Mouse (Mus musculus) lung, adult 18-20 months (tissue): Measurements from ENCODE around the gene Col17a1.
A peak's percentile ranks its signal among the peaks of the same experiment; 100 is the strongest.

ENCODE experiments used
- DNase-seq, 2 experiments: peaks; one replicate each; pipeline ENCODE4 v3.0.0; 2022; ENCODE audit warnings: mixed read lengths in 2 of 2

The Col17a1 gene

DNA sequence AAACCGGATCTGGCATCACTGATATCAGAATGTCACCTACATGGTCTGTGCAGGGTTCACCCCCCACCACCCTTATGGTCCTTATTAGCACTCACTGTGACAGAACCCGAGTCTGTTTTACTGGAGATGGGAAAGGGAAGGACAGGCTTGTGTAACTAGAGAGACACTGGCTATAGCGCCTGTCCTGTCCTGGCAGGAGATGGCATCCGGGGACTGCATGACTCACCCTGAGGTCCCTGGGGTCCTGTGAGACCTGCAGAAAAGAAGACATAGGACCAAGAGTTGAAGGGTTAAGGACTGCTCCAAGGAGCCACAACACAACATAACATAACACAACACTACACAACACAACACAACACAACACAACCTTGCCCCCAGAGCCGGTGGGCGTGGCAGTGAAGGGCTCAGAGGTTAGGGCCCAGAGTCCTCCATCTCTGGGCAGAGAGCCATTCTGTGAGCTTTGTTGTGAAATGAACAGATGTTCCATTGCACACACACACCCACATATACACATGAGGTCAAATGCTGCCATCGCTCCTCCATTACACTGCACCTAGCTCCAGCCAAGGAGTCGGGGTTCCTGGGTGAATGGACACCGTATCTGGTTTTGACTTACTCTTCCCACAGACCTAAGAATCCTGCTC is 32.0 kb downstream of the Col17a1 start:
- peak in 1 of 2 experiments; percentile 29 for DNase-seq

DNA sequence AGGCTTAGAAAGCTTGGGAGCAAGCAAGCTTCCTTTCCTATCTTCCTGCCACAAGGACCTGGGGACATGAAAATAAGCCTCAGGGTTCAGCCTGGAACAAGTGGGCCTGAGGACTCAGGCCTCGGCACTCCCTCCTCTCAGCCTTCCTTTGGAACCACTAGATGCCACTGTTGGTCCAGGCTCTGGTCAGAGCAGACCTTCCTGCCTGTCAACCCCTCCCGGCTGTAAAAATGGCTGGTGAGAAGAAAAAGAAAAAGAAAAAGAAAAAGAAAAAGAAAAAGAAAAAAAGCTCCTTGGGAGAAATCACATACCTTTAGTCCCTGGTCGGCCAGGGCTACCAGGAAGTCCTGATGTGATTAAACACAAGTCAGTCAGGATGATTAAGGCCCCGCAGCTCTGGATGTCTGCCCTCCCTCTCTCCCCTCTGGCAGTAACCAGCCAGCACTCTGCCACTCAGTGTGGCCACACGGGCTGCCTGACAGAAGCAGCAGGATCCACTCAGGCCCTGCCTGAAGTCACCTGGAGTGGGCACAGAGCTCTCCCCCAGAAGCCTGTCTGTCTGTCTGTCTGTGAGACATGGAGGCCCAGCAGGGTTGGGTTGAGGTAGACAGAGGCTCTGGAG is 32.9 kb downstream of the Col17a1 start:
- DNase-seq, result peak; percentile 38 to 39

DNA sequence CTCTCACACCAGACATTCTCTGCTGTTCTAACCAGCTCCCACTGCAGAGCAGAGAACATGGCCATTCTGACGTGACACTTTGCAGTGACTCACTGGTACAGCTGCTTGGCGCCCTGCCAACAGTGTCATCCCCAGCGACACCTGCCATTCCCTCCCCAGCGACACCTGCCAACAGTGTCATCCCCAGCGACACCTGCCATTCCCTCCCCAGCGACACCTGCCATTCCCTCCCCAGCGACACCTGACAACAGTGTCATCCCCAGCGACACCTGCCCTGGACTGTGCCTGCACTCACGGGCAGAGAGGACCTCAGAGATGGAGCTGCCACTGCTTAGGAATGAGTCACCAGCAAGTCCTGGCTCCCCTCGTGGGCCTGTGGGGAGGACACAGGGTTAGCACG is 37.0 kb downstream of the Col17a1 start:
- no peak for DNase-seq

DNA sequence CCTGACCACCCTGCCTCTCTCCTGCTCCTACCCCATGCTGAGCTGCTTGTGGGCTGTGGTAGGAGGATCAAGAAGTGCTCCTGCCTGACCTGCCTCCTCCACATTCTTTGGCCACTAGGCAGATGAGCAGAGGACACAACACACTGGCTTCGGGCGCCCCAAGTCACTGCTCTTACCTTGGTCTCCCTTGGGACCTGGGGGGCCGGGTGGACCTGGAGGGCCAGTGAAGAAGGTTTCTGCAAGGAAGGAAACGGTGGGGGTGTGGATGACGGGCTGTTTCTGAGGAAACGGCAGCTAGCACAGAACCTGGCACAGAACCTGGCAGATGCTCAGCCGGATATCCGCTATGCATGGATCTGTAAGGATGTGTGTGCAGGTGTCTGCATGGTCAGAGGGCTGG is 38.7 kb downstream of the Col17a1 start:
- DNase-seq, result no peak

DNA sequence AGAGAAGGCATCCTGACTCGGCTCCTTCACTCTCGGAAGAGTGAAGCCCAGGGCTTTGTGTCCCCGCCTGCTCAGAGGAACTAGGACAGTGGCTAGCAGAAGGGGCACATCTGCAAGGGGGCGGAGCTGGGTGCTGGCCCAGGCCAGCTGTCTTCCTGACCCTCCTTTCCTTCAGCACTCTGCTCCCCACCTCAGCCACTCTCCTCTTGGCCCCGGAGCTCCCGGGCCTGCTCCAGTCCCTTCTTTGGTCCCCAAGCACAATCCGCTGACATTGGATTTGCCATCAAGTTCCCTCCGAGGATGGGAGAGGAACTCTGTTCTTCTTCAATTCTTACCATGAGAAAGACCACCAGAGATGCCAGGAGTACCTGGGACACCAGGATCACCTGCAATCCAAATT is 39.6 kb downstream of the Col17a1 start:
- no peak for DNase-seq

DNA sequence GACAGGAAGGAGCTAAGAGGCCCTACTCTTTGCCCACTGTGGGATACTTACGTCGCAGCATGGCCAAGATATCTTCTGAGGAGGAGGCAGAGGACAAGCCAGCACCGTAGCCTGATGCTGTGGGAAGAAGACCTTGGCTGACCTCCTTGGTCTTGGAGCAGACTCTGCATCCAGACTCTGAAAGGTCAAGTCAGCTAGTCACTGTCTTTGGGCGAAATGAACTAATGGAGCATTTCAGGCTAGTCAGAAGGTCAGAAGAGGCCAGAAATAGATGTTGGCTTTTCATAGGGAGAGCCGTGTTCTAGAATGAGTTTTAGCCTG is 40.8 kb downstream of the Col17a1 start:
- DNase-seq, result no peak

DNA sequence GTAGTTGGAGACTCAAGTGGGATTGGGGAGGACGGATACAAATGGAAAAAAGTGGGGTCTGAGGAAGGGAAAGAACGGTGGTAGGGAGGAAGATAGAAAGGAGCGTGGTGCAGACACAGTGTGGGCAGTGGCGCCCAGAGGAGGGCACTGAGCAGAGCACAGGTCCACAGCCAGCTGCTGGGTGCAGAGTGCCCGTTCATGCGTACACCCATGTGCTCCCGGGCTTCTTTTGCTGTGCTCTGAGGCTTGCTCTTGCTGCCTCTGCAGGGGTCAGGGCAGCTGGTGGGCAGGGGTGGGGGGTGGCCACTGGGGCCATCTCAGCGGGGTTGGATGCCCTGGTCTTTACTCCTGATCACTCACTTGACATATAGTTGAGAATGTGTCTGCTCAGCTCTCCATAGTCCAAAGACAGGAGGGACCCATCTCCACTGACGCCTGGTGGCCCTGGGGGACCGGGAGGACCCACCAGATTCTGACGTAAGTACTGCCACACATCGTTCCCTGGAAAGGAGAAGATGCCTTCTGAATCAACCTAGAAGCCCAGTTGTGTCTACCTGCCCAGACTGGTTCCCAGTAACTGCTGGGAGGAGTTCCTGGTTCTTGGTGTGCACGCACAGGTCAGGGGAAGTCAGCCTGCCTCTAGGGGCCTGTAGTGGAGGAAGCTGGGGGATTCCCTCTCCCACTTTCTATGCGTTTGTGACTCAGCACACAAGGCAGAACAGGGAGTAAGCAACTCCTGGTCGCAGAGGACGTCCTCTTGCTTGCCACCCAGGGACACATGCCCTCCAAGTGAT is 41.3 kb downstream of the Col17a1 start:
- DNase-seq, result no peak

DNA sequence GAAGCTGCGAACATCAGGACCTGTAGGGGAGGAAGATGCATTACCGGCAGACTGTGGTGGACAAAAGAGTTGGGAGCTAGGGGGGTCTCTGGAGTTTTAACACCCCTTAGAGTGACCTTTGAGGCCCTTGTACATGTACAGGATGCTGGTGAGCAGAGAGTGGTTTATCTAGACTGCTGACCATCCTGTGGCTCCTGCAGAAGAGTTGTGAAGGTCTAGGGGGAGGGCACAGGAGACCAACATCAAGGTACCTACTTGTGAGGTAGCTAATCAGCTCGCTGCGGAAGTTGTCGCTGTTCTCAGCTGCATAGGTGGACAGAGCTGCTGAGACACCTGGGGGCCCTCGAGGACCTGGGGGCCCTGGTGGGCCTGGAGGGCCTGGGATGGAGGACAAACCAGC is 42.8 kb downstream of the Col17a1 start:
- DNase-seq, result no peak

DNA sequence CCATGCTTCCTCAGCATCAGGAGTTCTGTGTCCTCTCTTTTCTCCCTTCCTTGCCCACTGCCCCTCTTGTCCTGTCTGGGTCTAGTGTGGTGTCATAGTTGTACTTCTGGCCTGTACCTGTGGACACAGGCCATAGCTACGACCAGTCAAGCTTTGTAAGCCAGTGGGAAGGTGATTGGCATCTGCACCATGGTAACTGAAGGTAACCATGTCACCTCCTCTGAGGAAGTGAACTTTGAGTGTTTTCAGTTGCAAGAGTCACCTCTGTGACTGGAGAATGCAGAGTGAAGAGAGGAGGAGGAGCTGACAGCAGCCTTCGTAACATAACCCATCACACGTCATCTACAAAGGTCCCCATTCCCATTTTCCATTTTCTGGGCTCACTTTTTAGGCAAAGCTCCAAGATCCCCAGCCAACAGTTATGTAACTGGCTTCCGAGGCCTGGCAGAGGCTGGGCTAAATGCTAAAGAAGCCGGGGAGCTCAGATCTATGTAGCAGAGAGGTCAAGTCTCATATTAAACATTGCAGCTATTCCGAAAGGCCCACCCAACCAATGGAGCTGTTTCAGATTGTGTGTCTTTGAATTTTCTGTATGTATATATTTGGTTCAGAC is 45.3 kb downstream of the Col17a1 start:
- DNase-seq, result peak in 1 of 2 experiments; percentile 19

DNA sequence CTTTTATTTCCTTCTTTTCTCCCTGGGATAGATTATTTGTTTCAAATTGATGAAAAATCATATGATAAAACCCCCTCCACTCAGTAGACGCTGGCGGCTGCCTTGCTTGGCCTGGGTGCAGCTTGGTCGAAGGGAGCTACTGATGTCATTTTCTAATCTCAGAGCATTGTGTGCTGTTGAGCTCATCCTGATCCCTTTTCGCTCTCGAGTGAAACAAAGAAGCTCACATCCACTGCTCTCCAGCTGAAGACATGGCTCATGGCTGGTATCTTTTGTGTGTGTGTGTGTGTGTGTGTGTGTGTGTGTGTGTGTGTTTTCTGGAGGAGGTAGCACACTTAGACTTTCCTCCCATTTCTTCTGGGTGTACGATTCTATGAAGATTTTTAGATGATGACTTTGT is 46.3 kb downstream of the Col17a1 start:
- no peak for DNase-seq

DNA sequence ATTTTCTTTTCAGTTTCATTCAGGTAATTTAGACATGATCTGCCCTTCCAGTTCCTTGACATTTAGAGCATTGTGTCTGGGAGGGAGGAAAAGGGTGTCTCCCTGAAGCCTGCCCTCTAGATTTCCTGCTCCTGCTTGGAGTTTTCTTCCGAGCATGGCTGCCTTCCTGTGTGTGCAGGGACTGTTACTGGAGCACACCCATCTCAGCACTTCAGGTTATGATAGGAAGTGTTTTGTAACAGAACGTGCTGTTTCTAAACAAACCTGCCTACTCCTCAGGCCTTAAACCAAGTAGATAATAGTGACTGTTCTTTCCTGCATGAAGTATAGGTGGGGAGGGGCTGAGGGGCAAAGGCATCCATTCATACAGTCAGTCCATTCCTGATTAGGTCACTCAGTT is 48.0 kb downstream of the Col17a1 start:
- DNase-seq, result no peak

DNA sequence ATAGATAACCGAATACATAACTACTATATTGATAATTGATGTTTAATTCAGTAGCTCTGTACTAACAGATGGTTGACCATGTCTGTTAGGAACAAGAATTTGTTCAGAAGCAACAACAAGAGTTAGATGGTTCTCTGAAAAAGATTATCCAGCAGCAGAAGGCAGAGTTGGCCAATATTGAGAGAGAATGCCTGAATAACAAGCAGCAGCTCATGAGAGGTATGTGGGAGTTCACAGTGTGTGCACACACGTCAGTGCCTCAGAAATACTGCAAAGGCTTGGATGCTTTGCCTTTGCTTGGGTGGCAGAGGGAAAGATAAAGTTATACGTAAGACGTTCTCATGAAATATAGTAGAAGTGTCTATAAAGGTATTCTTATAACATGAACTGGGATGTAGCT is 56.5 kb downstream of the Col17a1 start:
- DNase-seq, result no peak

DNA sequence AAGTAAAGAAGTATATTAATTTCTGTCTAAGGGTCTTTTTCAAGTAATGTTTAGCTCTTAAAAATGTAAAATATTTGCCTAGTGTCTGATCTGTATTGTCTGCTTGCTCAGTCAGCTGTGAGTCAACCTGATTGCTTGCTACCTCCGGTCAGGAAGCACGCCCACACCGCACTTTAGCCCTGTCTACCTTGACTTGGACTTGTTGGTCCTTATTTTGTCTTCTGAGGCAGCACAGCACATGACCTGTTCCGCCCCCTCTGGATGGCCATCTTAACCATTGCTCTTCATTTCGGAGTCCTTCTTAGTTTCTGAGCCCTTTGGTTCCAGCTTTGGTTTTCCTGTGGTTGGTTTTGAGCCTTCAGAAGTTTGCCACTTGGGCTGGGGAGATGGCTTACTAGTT is 60.1 kb downstream of the Col17a1 start:
- DNase-seq, result no peak

DNA sequence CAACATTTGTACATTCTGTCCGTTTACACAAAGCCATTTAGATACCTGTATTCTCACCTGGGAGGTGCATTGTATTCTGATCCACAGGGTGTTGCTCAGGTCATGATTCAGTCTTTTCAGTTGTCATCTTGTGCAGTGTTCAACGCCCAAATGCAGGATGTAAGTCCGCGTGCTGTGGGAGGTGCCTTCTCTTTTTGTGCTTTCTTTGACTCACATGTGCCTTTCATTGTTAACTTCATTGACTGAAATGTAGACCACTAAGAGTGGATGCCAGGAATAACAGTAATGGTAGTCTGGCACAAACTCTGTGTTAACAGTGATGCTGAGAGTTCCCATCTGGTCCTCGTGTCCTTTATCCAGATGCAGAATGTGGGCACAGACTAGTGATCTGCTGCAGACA is 61.5 kb downstream of the Col17a1 start:
- DNase-seq, result no peak

DNA sequence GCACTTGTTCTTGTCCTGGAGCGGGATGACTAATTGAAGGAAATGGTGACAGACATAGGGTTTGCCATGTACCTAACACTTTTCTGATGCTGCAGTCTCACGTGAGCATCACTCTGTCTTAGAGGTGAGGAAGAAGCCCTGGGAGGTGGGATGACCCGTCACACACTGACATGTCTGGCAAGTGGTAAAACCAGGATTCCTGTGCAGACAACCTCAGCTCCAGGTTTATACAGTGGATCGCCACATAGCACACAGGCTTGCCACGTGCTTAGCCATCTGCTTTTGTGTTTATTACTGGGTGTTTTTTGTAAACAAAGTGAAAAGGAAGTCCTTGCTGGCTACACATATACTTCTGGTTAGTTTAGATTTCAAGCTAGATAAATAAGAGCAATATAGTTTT is 62.8 kb downstream of the Col17a1 start:
- DNase-seq, result no peak

DNA sequence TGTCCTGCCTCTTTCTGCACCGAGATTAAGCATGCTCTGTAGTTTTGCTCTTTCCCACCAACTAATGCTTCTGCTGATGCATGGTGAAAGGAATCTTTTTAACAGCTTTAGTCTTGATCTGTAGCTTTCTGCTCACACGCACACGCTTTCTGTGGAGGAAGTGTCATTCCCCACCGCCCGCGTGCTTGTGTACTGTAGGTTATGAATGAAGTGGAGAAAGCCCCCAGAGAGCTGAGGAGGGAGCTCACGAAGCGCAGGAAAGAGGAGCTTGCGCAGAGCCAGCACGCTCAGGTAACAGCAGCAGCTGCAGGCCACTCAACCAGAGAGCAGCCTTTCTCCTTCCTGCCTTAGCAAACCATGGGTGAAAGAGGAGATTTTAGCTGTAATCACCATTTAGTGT is 64.4 kb downstream of the Col17a1 start:
- DNase-seq, result no peak

DNA sequence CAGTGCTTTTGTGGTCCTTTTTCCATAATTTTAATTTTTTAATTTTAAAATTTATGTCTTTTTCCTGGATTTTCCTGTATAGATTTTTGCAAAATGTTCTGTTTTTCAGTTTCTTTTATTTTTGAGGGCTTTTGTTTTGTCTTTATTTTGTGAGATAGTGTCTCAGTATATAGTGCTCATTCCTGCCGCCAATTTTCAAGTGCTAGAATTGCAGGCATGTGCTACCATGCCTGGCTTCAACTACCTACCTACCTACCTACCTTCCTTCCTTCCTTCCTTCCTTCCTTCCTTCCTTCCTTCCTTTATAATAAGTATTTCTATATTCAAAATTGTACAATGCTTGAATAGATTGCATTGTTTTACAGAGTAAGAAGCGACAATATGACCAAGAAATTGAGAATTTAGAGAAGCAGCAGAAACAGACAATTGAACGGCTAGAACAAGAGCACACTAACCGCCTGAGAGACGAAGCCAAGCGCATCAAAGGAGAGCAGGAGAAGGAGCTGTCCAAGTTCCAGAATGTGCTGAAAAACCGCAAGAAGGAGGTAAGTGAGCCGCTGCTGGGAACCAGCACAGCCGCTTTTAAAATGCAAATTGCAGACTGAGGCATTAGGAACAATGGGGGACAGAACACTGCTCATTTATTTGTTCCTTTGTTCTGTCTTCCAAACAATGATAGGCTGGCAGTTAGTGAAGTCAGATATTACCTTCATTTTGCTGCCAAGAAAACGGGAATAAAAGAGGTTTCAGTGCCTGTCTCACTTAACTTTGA is 66.8 kb downstream of the Col17a1 start:
- no peak for DNase-seq

DNA sequence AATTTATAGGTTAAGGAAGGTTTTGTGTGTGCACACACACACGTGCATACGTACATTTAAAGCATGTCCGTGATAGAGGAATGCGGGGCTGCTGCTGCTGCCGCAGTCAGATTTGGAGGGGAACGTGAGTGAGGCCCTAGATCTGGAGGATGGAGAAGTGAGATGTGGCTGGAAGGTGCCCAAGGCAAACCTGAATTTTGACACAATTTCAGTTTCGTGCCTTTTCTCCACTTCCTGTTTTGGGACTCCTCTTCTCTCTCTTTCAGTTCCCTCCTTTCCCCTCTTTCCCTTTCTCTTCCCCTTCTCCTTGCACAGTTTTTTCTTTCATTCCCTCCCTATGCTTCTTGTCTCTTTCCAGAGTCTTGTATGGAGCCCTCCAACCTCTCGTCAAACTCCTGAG is 70.4 kb downstream of the Col17a1 start:
- no peak for DNase-seq

DNA sequence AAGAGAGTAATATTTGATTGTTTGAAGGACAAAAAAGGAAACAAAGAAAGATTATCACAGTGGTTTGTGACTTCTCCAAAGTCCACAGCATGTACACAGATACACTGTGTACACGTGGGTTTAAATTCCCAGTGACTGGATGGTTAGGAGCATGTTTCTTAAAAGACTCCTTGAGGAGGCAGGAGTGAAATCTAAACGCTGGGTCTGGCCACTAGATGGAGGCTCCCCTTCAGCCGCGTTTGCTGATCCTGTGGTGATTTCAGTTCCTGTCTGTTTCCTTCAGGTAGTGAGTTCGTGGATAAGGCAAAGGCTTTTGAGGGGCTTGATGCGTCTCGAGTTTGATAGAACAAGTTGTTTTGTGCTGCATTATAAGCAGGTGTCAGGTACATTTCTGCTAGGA is 78.5 kb downstream of the Col17a1 start:
- no peak for DNase-seq

DNA sequence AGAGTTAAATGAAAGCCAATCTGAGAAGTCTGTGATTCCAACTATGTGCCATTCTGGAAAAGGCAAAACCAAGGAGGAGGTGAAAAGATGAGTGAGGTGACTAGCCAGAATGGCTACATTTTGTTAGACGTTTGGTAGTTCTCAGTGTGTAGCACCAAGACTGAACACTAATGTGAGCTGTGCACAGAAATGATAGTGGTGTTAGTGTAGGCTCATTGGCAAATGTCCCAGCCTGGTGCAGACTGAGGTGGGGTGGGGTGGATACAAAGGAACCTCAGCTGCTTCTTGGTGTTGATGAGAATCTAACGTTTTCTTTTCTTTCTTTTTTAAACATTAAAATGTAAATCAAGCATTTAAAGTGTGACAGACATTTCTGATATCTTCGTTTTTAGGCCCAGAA is 83.4 kb downstream of the Col17a1 start:
- no peak for DNase-seq
